Mouse (Mus musculus): Measurements from ENCODE around the gene Cyp3a41a.

GRCm38 (mm10) chr5:145662007-145662406 lies 57.9 kb downstream of the Cyp3a41a start:
- TF ChIP-seq CTCF (IDR thresholded peaks at IDR 0.05; ENCODE audit: low read depth, low read length) (no peak), POLR2A (IDR thresholded peaks at IDR 0.05; ENCODE audit: extremely low read depth, insufficient read depth, low read length) (no peak)
